Comparison of ENCODE assay signal across 13 mouse cellular contexts in the genomic region with DNA sequence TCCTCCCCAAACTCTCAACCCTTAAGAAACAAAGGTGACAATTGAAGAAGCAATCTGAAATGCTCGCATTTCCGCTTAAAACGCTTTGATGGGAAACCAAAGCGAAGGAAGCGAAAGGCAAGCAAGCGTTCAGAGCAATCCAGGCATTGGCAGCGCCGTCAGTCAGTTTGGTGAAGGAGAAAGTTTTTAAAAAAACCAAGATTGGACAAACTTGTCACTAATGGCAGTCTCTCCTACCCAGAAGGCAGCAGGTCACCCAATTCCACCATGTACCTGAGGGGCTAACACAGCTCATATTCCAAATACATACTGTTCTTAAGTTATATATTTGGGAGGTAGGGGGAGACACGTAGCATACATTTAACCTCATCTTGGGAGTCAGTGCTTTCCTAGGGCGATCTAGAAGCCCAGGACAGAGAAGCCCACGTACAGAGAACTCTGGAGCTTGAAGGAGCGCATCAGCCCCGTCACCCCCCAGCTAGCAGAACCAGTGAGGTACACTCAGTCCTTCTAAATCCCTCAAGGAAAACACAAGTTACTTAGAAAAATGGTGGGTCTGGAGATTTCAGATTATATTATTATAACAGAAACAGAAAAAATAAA. TPM values are rescaled to one million over a fixed set of nuclear protein-coding genes. Genes with fewer than 3 reads are reported as not detected.
DNase-seq lines count a peak whose midpoint lies in the region; ATAC-seq lines count a peak whose summit lies in the region.
"Had no signal": no experiment of that assay in that cellular context is flagged by ENCODE, and none has a peak within 500 bp of the region (broad histone marks: within the 10 kb centered on the region; RNA-seq: fewer than 3 reads in every experiment).

No protein-coding gene starts in this region.

- no peaks in the 10 kb centered on the region for H3K9me3 ChIP-seq in heart, embryonic 15.5 days (replicated peaks)
- peaks cover 6% of the 10 kb centered on the region; the same call in 1 of the 2 replicates for H3K9me3 ChIP-seq in heart, embryonic 10.5 days
- H3K9me3 ChIP-seq in midbrain, embryonic 10.5 days (replicated peaks) = peaks cover 40% of the 10 kb centered on the region
- no peaks in the 10 kb centered on the region for H3K9me3 ChIP-seq in midbrain, embryonic 15.5 days
- H3K9me3 ChIP-seq in intestine, embryonic 14.5 days (ENCODE audit: control insufficient read depth, low read length) = no peaks in the 10 kb centered on the region
- H3K9me3 ChIP-seq: midbrain, embryonic 12.5 days had no signal

- H3K4me1 ChIP-seq in heart, embryonic 15.5 days (replicated peaks) = peaks cover 24% of the 10 kb centered on the region
- H3K4me1 ChIP-seq in heart, embryonic 10.5 days = peaks cover 13% of the 10 kb centered on the region
- peaks cover 20% of the 10 kb centered on the region for H3K4me1 ChIP-seq in midbrain, embryonic 10.5 days
- peaks cover 22% of the 10 kb centered on the region for H3K4me1 ChIP-seq in midbrain, embryonic 15.5 days
- peaks cover 24% of the 10 kb centered on the region for H3K4me1 ChIP-seq in intestine, embryonic 14.5 days (replicated peaks; ENCODE audit: control insufficient read depth, insufficient read depth, low read length)

- peak overlapping the region; percentile 60 for H3K4me2 ChIP-seq in heart, embryonic 15.5 days
- no peak overlapping the region for H3K4me2 ChIP-seq in midbrain, embryonic 15.5 days
- H3K4me2 ChIP-seq in intestine, embryonic 14.5 days (ENCODE audit: low read length) = peak overlapping the region; percentile 49

- peak overlapping the region; percentile 67; the same call in 1 of the 2 replicates for H3K9ac ChIP-seq in heart, embryonic 15.5 days
- H3K9ac ChIP-seq in midbrain, embryonic 15.5 days = no peak overlapping the region
- no peak overlapping the region for H3K9ac ChIP-seq in intestine, embryonic 14.5 days (ENCODE audit: low read length)

- H3K36me3 ChIP-seq in heart, embryonic 15.5 days = peaks cover 30% of the 10 kb centered on the region
- H3K36me3 ChIP-seq in heart, embryonic 10.5 days = peaks cover 46% of the 10 kb centered on the region
- H3K36me3 ChIP-seq in midbrain, embryonic 10.5 days = peaks cover 55% of the 10 kb centered on the region
- H3K36me3 ChIP-seq in midbrain, embryonic 15.5 days (replicated peaks) = peaks cover 7% of the 10 kb centered on the region
- peaks cover 49% of the 10 kb centered on the region for H3K36me3 ChIP-seq in intestine, embryonic 14.5 days (ENCODE audit: control insufficient read depth, insufficient read depth, low read length)

- H3K27ac ChIP-seq in heart, embryonic 15.5 days = no peak overlapping the region
- no peak overlapping the region for H3K27ac ChIP-seq in heart, embryonic 10.5 days
- no peak overlapping the region for H3K27ac ChIP-seq in midbrain, embryonic 10.5 days (replicated peaks)
- no peak overlapping the region for H3K27ac ChIP-seq in midbrain, embryonic 15.5 days
- H3K27ac ChIP-seq in intestine, embryonic 14.5 days (ENCODE audit: low read depth) = no peak overlapping the region
- H3K27ac ChIP-seq: midbrain, embryonic 12.5 days had no signal

- no peak for DNase-seq in heart, embryonic 10.5 days (ENCODE audit: low spot score)
- DNase-seq in midbrain, embryonic 10.5 days (ENCODE audit: low spot score) = no peak
- DNase-seq in intestine, embryonic 14.5 days (ENCODE audit: low spot score) = no peak
- peak; percentile 38 for DNase-seq in naive thymus-derived CD4-positive, alpha-beta T cell, adult 2 months (ENCODE audit: low read depth)
- DNase-seq in gastrocnemius, postnatal 25 days = no peak
- no peak for DNase-seq in thymus, postnatal 0 days (ENCODE audit: low spot score)
- DNase-seq: adrenal gland, adult 8-10 months; right cerebral cortex, adult 18-20 months; thymus, postnatal 25 days had no signal

- 68% methylated on average over 13 of the region's 13 CpGs for WGBS in heart, embryonic 15.5 days
- WGBS in heart, embryonic 10.5 days = 68% methylated on average over 13 of the region's 13 CpGs
- 71% methylated on average over 13 of the region's 13 CpGs for WGBS in midbrain, embryonic 10.5 days
- WGBS in midbrain, embryonic 15.5 days = 70% methylated on average over 13 of the region's 13 CpGs
- WGBS in intestine, embryonic 14.5 days = 69% methylated on average over 13 of the region's 13 CpGs

- ATAC-seq in heart, embryonic 15.5 days (replicated peaks; ENCODE audit: insufficient number of reproducible peaks, insufficient read depth, low FRiP score, low read depth) = no peak
- no peak for ATAC-seq in midbrain, embryonic 15.5 days (replicated peaks)
- no peak for ATAC-seq in intestine, embryonic 14.5 days (replicated peaks; ENCODE audit: low FRiP score, low TSS enrichment, low read depth)

- no peaks in the 10 kb centered on the region for H3K27me3 ChIP-seq in heart, embryonic 15.5 days
- H3K27me3 ChIP-seq in heart, embryonic 10.5 days (ENCODE audit: insufficient read depth, poor library complexity, severe bottlenecking) = no peaks in the 10 kb centered on the region
- no peaks in the 10 kb centered on the region for H3K27me3 ChIP-seq in midbrain, embryonic 10.5 days (ENCODE audit: low read depth, poor library complexity, severe bottlenecking)
- H3K27me3 ChIP-seq in midbrain, embryonic 15.5 days (replicated peaks) = no peaks in the 10 kb centered on the region
- no peaks in the 10 kb centered on the region for H3K27me3 ChIP-seq in intestine, embryonic 14.5 days (replicated peaks; ENCODE audit: control insufficient read depth, insufficient read depth, low read length)
- H3K27me3 ChIP-seq: midbrain, embryonic 12.5 days had no signal

- no peak overlapping the region for H3K4me3 ChIP-seq in heart, embryonic 15.5 days
- no peak overlapping the region for H3K4me3 ChIP-seq in heart, embryonic 10.5 days
- peak overlapping the region; percentile 57; the same call in 1 of the 2 replicates for H3K4me3 ChIP-seq in midbrain, embryonic 10.5 days
- H3K4me3 ChIP-seq in midbrain, embryonic 15.5 days = no peak overlapping the region
- H3K4me3 ChIP-seq in intestine, embryonic 14.5 days (ENCODE audit: low read depth, low read length) = no peak overlapping the region

RNA-seq across cellular contexts. Expression of a gene that starts 2.3 kb away (rescaled TPM):
- polyA plus RNA-seq in heart, embryonic 15.5 days (2015; fragmentation: Nextera tagmentation; extraction: Ambion mirVana) = 93.4 and 119 TPM in 2 replicates
- polyA plus RNA-seq in heart, embryonic 10.5 days (2016; fragmentation: Nextera tagmentation; extraction: Ambion mirVana) = 143 and 155 TPM in 2 replicates
- 213 and 222 TPM in 2 replicates for polyA plus RNA-seq in midbrain, embryonic 10.5 days (2016; fragmentation: Nextera tagmentation; extraction: Ambion mirVana)
- 85.4 and 86.4 TPM in 2 replicates for polyA plus RNA-seq in midbrain, embryonic 15.5 days (2015; fragmentation: Nextera tagmentation; extraction: Ambion mirVana)
- 182 and 203 TPM in 2 replicates for polyA plus RNA-seq in intestine, embryonic 14.5 days (2014; fragmentation: Nextera tagmentation; extraction: Ambion mirVana)
- 1 to 10 TPM; 7.8 to 8.7 TPM for total RNA-seq in gastrocnemius, postnatal 25 days (2021)
- polyA plus RNA-seq in thymus, postnatal 0 days (2015; fragmentation: Nextera tagmentation; extraction: Ambion mirVana) = 82.7 and 102 TPM in 2 replicates

RNA-seq across cellular contexts. Expression of a gene that starts 2.3 kb away (rescaled TPM):
- not detected in 2 replicates for polyA plus RNA-seq in heart, embryonic 15.5 days (2015; fragmentation: Nextera tagmentation; extraction: Ambion mirVana)
- polyA plus RNA-seq in heart, embryonic 10.5 days (2016; fragmentation: Nextera tagmentation; extraction: Ambion mirVana) = 0.11 and 0.15 TPM in 2 replicates
- not detected in 2 replicates for polyA plus RNA-seq in midbrain, embryonic 10.5 days (2016; fragmentation: Nextera tagmentation; extraction: Ambion mirVana)
- 0.09 and 0.10 TPM in 2 replicates for polyA plus RNA-seq in midbrain, embryonic 15.5 days (2015; fragmentation: Nextera tagmentation; extraction: Ambion mirVana)
- not detected in 2 replicates for polyA plus RNA-seq in intestine, embryonic 14.5 days (2014; fragmentation: Nextera tagmentation; extraction: Ambion mirVana)
- total RNA-seq in gastrocnemius, postnatal 25 days (2021) = not detected
- polyA plus RNA-seq in thymus, postnatal 0 days (2015; fragmentation: Nextera tagmentation; extraction: Ambion mirVana) = not detected in 2 replicates
- total RNA-seq: adrenal gland, adult 8-10 months; heart, postnatal 36 days had no signal
- polyA plus RNA-seq: midbrain, embryonic 12.5 days had no signal

RNA-seq across cellular contexts. Expression of a gene that starts 48.4 kb away (rescaled TPM):
- polyA plus RNA-seq in heart, embryonic 15.5 days (2015; fragmentation: Nextera tagmentation; extraction: Ambion mirVana) = 0.60 and 0.87 TPM in 2 replicates
- polyA plus RNA-seq in heart, embryonic 10.5 days (2016; fragmentation: Nextera tagmentation; extraction: Ambion mirVana) = 0.58 and 0.82 TPM in 2 replicates
- polyA plus RNA-seq in midbrain, embryonic 10.5 days (2016; fragmentation: Nextera tagmentation; extraction: Ambion mirVana) = 0.91 and 1.3 TPM in 2 replicates
- polyA plus RNA-seq in midbrain, embryonic 15.5 days (2015; fragmentation: Nextera tagmentation; extraction: Ambion mirVana) = 0.50 and 0.86 TPM in 2 replicates
- 1.1 and 2.8 TPM in 2 replicates for polyA plus RNA-seq in intestine, embryonic 14.5 days (2014; fragmentation: Nextera tagmentation; extraction: Ambion mirVana)
- not detected for total RNA-seq in gastrocnemius, postnatal 25 days (2021)
- 0.64 and 1.4 TPM in 2 replicates for polyA plus RNA-seq in thymus, postnatal 0 days (2015; fragmentation: Nextera tagmentation; extraction: Ambion mirVana)
- total RNA-seq: heart, postnatal 36 days had no signal
